Mouse (Mus musculus): ENCODE results near the gene Supt4a.

The Supt4a gene

GRCm38 (mm10) chr11:87772354-87772753, 35.0 kb downstream of the Supt4a start:
- no peak for DNase-seq

GRCm38 (mm10) chr11:87778100-87778765, 40.9 kb downstream of the Supt4a start:
- DNase-seq, result peak; percentile 84

GRCm38 (mm10) chr11:87778915-87779314, 41.6 kb downstream of the Supt4a start:
- DNase-seq, result no peak

- no peak for DNase-seq
Measured at GRCm38 (mm10) chr11:87779392-87779791, 42.0 kb downstream of the Supt4a start.

GRCm38 (mm10) chr11:87780130-87780529, 42.8 kb downstream of the Supt4a start:
- peak; percentile 18 for DNase-seq

GRCm38 (mm10) chr11:87790088-87790487, 52.7 kb downstream of the Supt4a start:
- no peak for DNase-seq
